Mouse (Mus musculus) thymus, postnatal 36 days (tissue): ENCODE results near the gene Sparcl1.

Experiments
- DNase-seq, 2 experiments: peaks; one replicate each; pipeline ENCODE4 v3.0.0; 2022; ENCODE audit warnings: mixed read lengths in 2 of 2

Gene Sparcl1

GRCm38 (mm10) chr5:104113491-104114172 is at the start of gene Sparcl1:
Sparcl1 (minus strand) TSS chr5:104113733.
- no peak for DNase-seq

GRCm38 (mm10) chr5:104161390-104161789 is 47.9 kb upstream of the Sparcl1 start:
- DNase-seq, result no peak

GRCm38 (mm10) chr5:104160581-104160980 is 47.0 kb upstream of the Sparcl1 start:
- no peak for DNase-seq

GRCm38 (mm10) chr5:104158332-104159052 is 45.0 kb upstream of the Sparcl1 start:
- no peak for DNase-seq

GRCm38 (mm10) chr5:104157701-104158100 is 44.2 kb upstream of the Sparcl1 start:
- DNase-seq, result no peak

DNA sequence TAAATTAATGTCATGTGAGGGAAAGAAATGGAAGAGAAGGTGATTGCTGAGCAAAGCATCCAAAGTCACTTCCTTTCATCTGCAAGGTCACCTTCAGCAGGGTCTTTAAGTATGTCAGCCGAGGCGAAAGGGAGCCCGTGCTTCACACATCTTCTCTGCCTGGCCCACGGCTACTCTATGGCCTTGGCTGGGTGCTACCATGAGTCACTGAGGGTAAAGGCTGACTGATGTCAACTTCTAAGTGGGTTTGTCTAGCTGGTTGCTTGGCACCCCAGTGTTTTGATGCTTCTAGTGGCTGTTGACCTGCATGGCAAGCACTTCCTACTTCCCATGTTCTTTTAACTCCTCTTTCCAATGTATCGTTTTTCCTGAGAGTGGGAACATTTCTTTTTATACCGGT is 36.7 kb upstream of the Sparcl1 start:
- no peak for DNase-seq

GRCm38 (mm10) chr5:104149349-104149748 is 35.8 kb upstream of the Sparcl1 start:
- no peak for DNase-seq

- no peak for DNase-seq
These were observed 30.5 kb upstream of the Sparcl1 start for GRCm38 (mm10) chr5:104144057-104144456.

DNA sequence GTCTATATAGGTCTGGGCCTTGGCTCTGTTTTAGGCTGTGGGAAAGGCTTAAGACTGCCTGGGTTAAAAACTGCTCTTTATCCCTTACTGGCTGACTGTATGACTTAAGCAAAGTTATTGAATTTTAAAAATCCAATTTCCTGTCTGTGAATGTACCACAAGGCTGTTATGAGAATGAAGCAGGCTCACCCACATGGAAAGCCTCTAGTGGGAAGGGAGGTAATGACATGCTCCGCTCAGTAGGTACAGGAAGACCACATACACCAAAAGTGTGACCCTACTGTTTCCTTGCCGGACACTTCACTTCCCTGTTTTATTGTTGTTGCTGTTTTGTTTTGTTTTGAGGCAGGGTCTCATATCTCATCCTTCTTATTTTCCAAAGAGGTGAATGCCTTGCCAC is 27.5 kb upstream of the Sparcl1 start:
- no peak for DNase-seq

DNA sequence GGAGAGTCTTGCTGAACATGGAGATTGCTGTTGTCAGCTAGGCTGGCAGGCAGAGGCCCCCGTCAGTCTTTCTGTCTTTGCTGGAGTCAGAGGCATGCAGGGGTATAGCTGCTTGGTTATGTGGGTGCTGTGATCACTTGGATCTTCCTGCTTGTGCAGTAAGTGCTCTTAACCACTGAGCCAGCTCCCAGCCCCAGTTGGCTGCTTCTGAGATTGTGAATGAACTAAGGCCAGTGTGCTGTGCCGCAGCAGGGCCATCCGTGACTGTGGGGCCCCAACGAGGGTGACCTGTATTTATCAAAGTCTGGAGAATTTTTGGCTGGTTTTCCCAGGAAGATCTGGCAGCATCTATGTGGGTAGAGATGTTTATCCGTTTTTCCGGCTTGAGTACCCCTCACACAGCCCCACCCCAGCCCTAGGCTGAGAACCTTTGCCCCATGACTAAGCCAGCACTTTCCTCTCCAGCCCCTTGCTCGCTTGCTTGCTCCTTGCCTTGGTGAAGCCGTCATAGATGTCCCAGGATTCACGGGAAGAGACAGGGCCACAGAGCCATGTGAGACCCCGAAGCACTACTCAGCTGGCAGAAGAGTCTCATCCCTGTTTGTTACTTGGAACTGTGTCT is 24.5 kb upstream of the Sparcl1 start:
- DNase-seq, result no peak

GRCm38 (mm10) chr5:104133752-104134151 is 20.2 kb upstream of the Sparcl1 start:
- no peak for DNase-seq

DNA sequence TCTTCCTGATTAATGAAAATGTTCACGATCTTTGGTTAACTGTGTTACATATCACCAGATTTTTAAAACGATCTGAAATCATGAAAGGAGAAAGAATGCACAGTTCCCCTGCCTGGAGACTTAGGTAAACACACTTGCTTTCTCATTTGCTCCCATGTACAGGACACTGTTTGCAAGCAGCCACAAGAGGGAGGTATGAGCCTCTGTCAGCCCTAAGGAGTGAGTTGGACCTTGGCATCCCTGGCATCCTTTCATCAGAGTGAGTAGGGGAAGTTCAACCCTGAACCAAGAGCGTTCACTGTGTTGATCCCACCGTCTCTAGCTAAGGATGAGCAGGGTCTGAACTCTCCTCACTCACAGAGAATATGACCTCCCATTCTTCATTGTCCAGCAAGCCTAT is 18.0 kb upstream of the Sparcl1 start:
- DNase-seq, result no peak

DNA sequence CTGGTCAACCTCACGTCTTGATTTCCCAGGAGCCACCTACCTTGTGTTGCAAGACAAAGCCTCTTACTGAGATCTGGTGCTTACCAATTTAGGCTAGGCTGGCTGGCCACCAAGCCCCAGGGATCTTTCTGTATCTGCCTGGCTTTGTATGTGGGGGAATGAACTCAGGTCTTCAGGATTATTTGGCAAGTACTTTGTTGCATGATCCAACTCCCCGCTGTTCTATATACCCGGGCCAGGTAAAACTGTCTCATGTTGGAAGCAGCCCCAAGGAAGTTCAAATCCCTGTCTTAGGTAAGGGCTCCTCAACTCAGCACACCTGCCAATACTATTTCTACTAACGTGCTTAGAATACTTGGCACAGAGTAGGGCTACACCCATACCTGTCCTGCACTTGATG is 17.4 kb upstream of the Sparcl1 start:
- no peak for DNase-seq

DNA sequence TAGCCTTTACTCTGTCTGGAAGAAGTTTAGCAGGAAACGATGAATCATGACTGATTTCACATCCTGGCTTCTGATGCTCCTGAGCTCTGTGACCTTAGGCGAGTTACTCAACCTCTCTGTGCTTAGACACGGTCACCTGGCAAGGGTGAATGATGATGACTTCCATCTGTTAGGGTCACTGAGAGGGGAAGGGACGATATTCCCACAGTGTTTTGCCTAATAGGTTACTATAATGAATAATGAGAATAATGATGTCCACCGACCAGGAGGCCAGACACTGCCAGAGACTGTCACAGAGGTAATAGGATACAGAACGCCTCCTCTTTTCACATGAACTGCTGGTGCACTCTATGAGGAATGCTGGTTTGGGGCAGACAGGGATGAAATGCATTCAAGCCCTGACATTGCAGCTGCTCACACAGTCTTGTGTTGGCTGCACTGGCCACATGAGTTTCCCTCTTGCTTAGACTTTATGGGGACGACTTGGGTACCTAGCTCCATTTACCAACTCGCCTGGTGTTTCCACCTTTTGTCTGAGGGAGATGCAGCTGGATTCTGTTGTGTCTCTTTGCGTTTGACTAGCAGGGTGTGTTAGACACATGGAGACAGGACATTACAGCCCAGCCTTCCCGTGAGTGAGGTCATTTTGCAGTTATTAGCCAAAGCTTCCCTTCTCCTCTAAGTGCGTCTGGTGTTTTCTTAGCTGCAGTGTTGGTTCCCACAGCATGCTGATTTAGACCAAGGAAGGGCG is 14.9 kb upstream of the Sparcl1 start:
- no peak for DNase-seq

DNA sequence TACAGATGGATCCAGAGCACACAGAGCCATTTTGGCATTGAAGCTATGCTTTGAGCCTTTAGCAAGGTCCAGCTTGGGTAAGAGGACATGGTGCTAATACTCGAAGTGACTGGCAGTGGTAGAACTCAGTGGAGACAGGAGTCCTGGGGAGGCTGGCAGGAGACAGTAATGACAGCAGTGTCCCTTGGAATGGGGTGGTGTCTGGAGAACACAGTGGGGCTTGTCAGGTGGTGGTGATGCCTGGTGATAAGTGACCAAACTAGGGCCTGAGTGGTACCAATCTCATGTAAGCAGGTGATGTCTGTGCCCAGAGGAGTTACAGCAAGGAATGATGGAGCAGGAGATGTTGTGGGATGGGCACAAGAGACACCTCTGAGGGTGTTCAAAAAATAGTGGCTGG is 13.8 kb upstream of the Sparcl1 start:
- DNase-seq, result no peak

DNA sequence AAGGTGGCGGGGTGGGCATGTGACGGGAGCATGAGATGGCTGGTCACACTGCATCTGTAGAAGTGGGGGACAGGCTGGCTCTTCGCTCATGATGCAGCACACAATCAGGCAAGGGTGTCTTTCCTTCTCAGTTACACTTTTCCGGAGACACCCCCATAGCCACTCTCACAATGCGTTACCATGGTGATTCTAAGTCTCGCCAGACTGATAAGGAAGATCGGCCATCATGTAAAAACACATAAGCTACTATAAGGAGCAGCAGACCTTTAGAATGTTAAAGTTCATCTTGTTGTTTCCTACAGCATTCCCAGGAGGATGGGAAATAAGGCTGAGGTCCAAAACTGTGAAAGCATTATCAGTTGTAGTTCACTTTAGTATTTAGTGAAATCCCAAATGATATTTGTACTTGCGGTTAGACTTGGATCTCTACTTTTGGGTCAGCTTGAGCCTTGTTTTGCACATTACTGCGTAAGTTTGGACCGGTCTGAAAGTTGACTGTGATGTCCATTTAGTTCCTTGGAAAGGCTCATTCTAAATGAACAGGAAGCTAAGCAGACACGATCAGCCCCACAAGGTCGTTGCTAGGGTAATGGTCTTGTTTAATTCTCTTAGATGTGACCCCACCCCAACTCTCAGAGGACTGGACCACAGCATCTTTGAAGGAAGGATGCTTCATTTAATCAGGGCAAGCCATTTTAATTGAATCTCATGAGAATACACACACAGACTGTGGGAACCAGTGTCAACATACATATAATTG is 13.2 kb upstream of the Sparcl1 start:
- DNase-seq, result no peak

DNA sequence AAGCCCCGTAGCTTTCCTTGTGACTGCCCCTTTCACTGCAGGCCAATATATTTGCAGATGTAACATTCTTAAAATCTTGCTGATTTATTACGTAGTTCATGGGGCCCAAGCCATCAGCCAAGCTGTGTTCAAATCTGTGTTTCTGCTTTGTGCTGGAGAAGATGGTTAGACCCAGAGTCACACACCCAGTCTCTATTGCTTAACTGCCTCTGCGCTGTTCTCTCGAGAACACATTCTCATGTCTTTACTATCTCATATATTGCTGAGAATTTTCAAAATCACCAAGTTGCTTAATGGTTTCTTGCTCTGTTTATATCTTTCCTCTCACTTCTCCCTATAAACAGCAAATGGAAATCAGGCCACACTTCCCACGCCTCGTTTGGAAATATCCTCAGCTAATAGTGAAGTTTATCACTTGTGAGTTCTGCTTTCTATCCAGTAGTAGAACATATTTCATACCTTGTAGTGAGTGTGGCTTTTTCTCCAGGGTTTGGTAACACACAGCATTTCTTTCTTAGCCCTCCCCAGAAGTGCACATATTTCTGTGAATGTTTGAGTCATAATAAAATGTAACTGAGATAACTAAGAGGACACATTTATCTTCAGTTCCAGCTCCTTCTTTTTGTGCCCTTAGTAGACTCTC is 10.6 kb upstream of the Sparcl1 start:
- DNase-seq, result no peak

- DNase-seq, result no peak
These were observed 2.4 kb upstream of the Sparcl1 start for GRCm38 (mm10) chr5:104115890-104116289.

- DNase-seq, result no peak
These were observed 1.6 kb upstream of the Sparcl1 start for GRCm38 (mm10) chr5:104115118-104115517.

DNA sequence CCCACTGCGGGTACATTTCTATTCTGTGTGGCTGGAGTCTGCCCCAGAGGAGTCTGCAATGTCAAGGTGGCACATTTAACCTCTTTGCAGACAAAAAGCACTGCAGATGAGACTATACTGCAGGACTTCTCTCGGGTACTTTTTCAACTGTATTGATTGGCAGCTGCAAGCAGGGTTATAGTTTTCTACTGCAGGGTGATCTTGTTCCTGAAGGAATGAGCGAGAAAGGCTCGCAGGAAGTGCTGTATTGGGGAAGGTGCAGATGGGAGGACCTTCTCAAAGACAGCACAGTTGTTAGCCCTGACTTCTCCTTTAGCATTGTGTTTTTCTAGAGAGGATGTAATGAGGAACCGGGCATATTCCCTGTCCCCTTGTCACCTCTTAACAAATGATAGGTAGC is 1.0 kb downstream of the Sparcl1 start:
- DNase-seq, result no peak

GRCm38 (mm10) chr5:104112016-104112415 is 1.5 kb downstream of the Sparcl1 start:
- no peak for DNase-seq
